Mouse (Mus musculus) fibroblast of lung, adult 2 months (primary cell): ENCODE data around the gene Pappa2.

Experiments used
- DNase-seq: peaks from one replicate; pipeline ENCODE4 v3.0.0-alpha.2; 2011; ENCODE audit warnings: low read depth

Gene Pappa2

GRCm38 (mm10) chr1:158980390-158980789 lies at the start of gene Pappa2:
TSS of gene Pappa2 (minus strand) at chr1:158980490.
- no peak for DNase-seq

- DNase-seq: peak; percentile 50
These were observed 48.8 kb upstream of the Pappa2 start for GRCm38 (mm10) chr1:159029106-159029505.

GRCm38 (mm10) chr1:159014940-159015660 lies 34.8 kb upstream of the Pappa2 start:
- no peak for DNase-seq

- no peak for DNase-seq
These were observed 6.8 kb upstream of the Pappa2 start for GRCm38 (mm10) chr1:158987042-158987441.

- DNase-seq: no peak
These were observed 17.9 kb downstream of the Pappa2 start for GRCm38 (mm10) chr1:158962340-158962739.

GRCm38 (mm10) chr1:158960984-158961383 lies 19.3 kb downstream of the Pappa2 start:
- DNase-seq: no peak

- DNase-seq: no peak
These were observed 19.7 kb downstream of the Pappa2 start for GRCm38 (mm10) chr1:158960549-158960948.

- no peak for DNase-seq
These were observed 23.9 kb downstream of the Pappa2 start for GRCm38 (mm10) chr1:158956361-158956760.

GRCm38 (mm10) chr1:158954785-158955184 lies 25.5 kb downstream of the Pappa2 start:
- DNase-seq: no peak

GRCm38 (mm10) chr1:158953479-158954207 lies 26.6 kb downstream of the Pappa2 start:
- peak; percentile 59 for DNase-seq

GRCm38 (mm10) chr1:158949041-158949440 lies 31.2 kb downstream of the Pappa2 start:
- DNase-seq: no peak

GRCm38 (mm10) chr1:158947981-158948735 lies 32.1 kb downstream of the Pappa2 start:
- DNase-seq: peak; percentile 68

- no peak for DNase-seq
These were observed 35.4 kb downstream of the Pappa2 start for GRCm38 (mm10) chr1:158944936-158945335.

GRCm38 (mm10) chr1:158942864-158943263 lies 37.4 kb downstream of the Pappa2 start:
- DNase-seq: no peak

- no peak for DNase-seq
These were observed 39.3 kb downstream of the Pappa2 start for GRCm38 (mm10) chr1:158940966-158941365.

- no peak for DNase-seq
These were observed 45.8 kb downstream of the Pappa2 start for GRCm38 (mm10) chr1:158934447-158934846.

GRCm38 (mm10) chr1:158931202-158931827 lies 49.0 kb downstream of the Pappa2 start:
- DNase-seq: no peak

GRCm38 (mm10) chr1:158929369-158929768 lies 50.9 kb downstream of the Pappa2 start:
- no peak for DNase-seq

- no peak for DNase-seq
These were observed 59.8 kb downstream of the Pappa2 start for GRCm38 (mm10) chr1:158920451-158920850.

GRCm38 (mm10) chr1:158918890-158919289 lies 61.4 kb downstream of the Pappa2 start:
- no peak for DNase-seq

- DNase-seq: peak; percentile 79
These were observed 63.2 kb downstream of the Pappa2 start for GRCm38 (mm10) chr1:158917067-158917466.

- DNase-seq: no peak
These were observed 64.7 kb downstream of the Pappa2 start for GRCm38 (mm10) chr1:158915592-158915991.
